Mouse (Mus musculus) retina, postnatal 7 days (tissue): ENCODE measurements at regions not wholly inside any gene's neighbourhood (a gene's known extent, or its start where the extent isn't known, plus 50 kb on each side); places are given as distances from the start of the nearest gene placed in this dataset.
"Not testable (repeated sequence)": the region's sequence is repeated elsewhere in the genome, so short reads cannot be mapped to it uniquely, and the experiment has no call there.

Experiments
- DNase-seq: peaks from one replicate; pipeline ENCODE4 v3.0.0-alpha.2; 2012; ENCODE audit warnings: low read depth, low spot score

DNA sequence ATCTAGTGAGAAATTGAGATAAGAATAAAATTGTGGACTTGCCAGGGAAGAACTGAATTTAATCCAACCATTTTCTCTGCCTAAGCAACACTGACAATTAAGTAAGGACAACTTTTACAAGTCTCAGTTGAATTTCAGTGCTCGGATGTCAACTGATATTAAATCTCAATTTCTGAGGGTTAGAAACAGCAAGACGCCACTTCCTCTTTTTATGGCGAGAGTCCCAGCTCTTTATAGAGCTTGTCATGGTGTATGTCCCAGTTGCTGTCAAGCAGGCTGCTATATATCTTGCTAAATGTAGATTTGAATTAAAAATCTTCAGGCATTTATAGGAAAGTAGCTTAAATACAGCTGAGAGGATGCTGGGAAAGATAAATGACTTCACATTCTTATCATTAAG lies 697.8 kb upstream of the Got2 start:
- no peak for DNase-seq

GRCm38 (mm10) chr8:96552512-96552911 lies 664.2 kb upstream of the Got2 start:
- no peak for DNase-seq

DNA sequence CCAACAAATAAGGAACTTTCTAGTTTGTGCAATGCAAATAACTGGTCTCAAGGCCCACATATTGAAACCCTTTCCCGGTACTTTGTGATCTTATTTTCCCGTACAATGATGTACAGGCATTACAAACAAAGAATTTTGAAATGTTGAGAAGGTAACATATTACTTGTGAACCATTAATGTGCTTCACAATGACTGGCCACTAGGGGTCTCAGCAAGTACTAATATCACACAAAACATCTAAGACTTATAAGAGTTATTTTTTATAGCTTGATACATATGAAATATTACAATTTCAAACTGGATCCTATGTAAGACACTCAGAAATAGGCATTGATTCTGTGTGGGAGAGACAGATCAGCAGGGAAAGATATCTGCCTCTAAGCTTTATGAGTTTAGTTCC lies 662.1 kb upstream of the Got2 start:
- DNase-seq: no peak

DNA sequence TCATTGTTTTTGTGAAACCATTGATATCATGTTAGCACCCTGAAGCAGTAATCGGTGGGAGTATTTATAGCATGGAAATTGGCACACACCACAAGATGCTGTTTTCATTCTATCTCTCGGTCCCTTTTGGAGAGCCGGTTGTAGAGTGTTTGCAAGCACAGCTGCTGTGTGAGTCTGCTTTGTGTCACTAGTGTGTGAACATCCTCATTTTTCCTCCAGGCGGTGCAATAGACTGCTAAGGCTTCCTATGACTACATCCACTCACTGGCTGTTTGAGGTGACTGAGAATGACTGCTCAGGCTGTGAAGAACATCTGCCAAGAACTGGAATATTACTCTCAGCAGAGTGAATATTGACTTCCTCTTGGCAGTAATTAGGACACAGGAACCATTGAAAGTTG lies 660.3 kb upstream of the Got2 start:
- no peak for DNase-seq

DNA sequence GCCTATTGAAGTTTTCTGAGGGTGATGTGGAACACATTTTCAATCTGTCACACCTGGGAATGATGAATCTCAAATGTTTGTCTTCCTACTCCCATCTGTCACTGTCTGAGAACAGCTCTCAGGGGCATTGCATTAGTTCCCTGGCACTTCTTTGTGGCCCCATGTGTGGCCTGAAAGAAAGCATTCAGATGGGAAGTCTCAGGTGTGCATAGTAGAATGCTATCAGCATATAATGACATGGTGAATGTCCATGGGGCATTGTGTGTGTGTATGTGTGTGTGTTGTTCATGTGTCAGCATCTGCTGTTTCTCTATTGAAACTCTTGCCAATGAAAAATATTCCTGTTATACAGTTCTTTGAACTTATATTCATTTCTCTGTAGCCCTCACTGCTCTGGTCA lies 659.8 kb upstream of the Got2 start:
- DNase-seq: no peak

DNA sequence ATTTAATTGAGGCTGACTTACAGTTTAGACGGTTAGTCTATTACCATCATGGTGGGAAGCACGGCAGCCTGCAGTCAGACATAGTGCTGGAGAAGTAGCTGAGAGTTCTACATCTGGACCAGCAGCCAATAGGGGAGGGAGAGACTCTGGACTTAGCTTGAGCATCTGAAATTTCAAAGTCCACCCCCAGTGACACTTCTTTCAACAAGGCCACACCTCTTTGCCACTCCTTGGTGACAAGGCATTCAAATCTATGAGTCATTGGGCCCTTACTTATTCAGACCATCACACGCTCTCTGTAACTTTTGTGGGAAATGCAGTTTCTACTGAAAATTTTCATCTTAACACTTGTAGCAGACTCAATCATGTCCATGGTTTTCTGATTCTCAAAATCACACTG lies 653.9 kb upstream of the Got2 start:
- DNase-seq: no peak

GRCm38 (mm10) chr8:96498854-96499253 lies 610.5 kb upstream of the Got2 start:
- no peak for DNase-seq

DNA sequence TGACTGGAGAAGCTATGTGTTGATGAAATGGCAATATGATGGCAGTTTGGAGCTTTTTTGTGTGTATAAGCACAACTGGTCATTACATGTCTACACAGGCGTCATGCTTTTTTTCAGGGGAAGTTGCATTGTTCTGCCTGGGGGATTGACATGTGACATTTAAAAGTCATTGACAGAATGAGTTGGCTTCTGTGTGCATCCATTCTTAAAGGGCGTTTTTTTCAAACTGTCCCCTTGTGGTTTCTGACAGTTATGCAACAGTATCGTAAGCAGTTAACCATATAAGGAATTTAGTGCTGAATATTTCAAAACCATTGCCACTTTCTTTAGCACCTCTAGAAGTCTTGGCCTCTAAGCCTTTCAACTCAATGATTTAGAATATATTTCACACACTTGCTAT lies 607.1 kb upstream of the Got2 start:
- no peak for DNase-seq

GRCm38 (mm10) chr8:96489804-96490203 lies 601.5 kb upstream of the Got2 start:
- no peak for DNase-seq

DNA sequence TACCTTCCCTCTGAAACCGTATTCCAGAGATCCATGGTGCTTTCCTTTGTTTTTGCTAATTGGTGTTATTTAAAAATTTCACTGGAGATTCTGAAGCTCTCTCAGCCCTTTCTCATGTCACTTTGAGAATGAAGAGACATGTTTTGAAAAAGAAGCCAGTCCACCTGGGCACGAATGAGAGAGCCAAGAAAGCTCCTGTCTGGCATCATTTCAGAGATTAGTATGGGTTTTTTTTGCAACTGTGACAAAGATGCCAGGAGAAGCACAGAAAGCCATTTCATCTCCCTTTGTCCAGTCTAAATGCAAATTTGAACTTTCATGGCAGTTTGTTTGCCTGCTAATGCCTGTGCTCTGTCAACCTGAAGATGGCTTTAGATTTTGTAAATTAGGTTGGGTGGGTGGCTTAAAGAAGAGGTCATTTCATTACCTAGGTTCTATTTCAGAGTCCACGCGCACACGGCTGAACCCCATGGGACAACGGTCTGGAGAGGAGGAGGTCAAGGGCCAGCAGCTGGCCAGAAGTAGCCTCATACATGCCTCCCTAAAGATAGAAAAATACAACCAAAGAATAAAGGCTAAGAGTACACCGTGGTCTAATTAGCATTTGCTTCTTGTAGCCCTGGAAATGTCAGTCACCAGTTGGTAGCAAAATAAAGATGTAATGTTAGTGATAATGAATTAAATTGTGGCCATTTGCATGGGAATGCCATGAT lies 600.5 kb upstream of the Got2 start:
- no peak for DNase-seq

DNA sequence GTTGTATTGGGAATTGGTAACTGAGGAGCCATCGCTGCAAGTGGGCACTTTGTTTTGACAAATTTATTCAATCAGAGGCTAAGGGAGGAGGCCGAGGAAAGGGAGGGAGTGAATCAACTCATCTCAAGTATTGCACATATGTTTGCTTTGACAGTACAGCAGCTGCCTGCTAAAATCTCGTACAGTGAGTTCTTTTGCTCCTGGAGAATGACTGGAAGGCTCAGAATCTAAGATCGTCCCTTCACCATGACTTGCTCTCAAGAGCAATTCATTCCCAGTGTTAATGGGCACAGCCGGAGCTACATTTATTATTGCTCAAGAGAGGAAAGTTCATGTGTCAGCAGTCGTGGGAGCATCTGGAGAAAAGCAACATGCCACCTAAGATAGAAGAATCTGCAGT lies 567.6 kb upstream of the Got2 start:
- DNase-seq: no peak

DNA sequence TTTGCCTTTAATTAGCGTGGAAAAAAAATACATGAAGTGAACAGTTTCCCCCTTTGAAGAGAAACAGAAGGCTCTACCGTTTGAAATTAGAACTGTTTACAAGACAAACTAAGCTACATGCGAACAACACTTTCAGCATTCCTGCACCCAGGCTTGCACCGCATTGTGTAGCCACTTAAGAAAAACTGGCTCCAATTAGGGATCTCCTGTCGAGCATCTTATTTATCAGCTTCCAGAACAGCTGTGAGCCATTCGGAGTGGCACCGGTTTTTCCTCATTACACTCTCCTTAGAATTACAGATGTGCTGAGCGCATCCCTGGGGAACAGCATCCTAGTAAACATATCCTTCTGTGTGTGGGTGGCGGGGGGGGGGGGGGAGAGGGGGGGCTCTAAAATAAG lies 567.0 kb upstream of the Got2 start:
- DNase-seq: no peak

GRCm38 (mm10) chr8:96429708-96430107 lies 541.4 kb upstream of the Got2 start:
- no peak for DNase-seq

GRCm38 (mm10) chr8:96426900-96427299 lies 538.6 kb upstream of the Got2 start:
- DNase-seq: no peak

- no peak for DNase-seq
Observed at GRCm38 (mm10) chr8:96409601-96410000, 521.3 kb upstream of the Got2 start.

DNA sequence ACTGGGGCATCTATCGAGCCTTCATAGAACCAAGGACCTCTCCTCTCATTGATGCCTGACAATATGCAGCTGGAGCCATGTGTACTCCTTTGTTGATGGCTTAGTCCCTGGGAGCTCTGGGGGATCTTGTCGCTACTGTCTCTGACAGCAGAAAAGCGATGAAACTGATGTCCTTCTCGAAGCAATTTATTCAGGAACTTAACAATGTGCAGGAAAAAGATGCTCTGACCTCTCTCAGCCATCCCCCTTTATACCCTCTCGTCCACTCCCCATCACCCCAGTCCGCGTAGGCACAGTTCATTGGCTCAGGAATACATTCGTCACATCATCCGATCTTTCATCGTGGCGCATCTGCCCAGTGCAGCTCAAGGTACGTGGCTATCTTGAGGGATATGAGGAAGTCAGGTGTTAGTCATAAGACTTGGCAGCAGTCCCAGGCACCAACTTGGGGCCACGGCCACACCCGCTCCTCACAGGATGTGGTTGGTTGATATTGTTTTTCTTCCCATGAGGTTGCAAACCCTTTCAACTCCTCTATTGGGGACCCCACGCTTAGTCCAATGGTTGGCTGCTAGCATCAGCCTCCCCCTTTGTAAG lies 516.3 kb upstream of the Got2 start:
- no peak for DNase-seq

- DNase-seq: no peak
Observed at GRCm38 (mm10) chr8:96403669-96404068, 515.3 kb upstream of the Got2 start.

DNA sequence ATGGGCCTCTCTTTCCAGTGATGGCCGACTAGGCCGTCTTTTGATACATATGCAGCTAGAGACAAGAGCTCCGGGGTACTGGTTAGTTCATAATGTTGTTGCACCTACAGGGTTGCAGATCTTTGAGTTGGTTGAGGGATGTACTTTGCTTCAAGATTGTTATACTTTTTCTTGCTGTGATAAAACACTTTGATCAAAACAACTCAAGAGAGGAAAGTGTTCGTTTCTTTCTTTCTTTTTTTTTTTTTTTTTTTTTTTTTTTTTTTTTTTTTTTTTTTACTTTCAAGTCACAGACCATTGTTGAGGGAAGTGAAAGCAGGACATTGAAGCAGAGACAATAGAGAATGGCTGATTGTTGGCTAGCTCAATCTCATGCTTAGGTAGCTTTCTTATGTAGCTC lies 511.0 kb upstream of the Got2 start:
- not testable (repeated sequence) for DNase-seq

- DNase-seq: no peak
Observed at GRCm38 (mm10) chr8:96393024-96393423, 504.7 kb upstream of the Got2 start.

DNA sequence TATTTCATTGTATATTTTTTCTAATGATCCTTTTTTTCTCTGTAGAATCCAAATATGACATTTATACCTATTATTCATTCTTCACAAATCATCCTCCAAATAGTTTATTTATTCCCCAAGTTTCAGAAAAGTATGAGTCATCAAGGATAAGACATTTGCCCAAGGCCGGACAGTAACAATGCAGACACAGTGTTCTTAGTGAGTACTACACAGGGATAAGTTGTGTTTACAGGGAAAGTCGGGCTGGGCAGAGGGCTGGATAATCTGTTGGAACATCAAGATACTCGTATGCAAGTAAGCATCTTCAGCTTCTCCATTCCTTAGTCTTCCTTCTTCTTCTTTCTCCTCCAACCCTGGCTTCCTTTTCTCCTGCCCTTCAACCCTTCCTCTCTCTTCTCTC lies 500.9 kb upstream of the Got2 start:
- DNase-seq: no peak

GRCm38 (mm10) chr8:96370500-96370899 lies 482.2 kb upstream of the Got2 start:
- no peak for DNase-seq

DNA sequence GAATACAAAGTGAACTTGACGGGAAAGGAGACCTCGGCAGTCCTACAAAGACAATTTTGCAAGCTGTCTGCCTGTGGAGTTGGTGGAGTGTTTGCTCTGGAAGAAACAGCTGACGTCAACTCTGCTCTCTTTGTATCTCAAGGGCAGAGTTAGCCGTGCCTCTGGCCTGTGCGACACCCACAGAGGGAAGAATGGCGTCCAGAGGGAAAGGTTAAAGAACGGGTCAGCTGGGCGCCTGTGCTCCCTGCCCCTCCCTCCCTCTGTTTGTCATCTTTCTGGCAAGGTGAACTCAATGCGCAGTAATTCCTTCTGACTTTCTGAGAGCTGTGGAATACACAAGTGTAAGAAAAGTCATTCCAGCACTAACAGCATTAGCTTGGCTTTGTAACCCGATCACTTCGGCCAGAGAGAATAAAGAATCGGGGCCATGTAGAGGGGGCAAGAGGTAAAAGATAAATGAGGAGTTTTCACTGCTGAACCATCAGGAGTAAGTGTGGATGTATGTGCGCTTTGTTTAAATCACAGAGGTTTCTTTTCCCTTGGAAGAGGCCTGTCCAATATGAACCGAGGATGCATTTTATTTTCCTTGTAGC lies 474.6 kb upstream of the Got2 start:
- no peak for DNase-seq

- DNase-seq: no peak
Observed at GRCm38 (mm10) chr8:96350531-96351069, 462.3 kb upstream of the Got2 start.
